In the genomic region with DNA sequence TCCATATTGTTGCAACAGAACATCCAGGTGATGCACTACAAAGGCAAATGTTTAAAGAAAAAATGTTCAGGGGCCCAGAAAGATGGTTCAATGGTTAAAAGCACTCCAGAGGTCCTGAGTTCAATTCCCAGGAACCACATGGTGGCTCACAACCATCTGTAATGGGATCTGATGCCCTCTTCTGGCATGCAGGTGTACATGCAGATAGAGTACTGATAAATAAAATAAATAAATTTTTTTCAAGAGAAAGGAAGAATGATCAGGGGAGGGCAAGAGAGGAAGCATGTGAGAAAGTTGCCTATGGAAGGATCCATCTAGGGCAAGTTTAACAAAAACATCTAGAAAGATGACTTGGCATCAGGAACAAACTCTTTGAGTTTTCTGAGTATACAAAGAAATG, we compare ENCODE assay signal across 18 mouse cellular contexts. TPM values are rescaled to one million over a fixed set of nuclear protein-coding genes. Genes with fewer than 3 reads are reported as not detected.
DNase-seq lines count a peak whose midpoint lies in the region; ATAC-seq and TF ChIP-seq lines count a peak whose summit lies in the region.
"Had no signal": no experiment of that assay in that cellular context is flagged by ENCODE, and none has a peak within 500 bp of the region (broad histone marks: within the 10 kb centered on the region; RNA-seq: fewer than 3 reads in every experiment).

No protein-coding gene starts in this region.

- H3K4me3 ChIP-seq in kidney, postnatal 0 days (replicated peaks; ENCODE audit: low read depth, low read length), result no peak overlapping the region
- H3K4me3 ChIP-seq in lung, embryonic 14.5 days (ENCODE audit: low read depth, low read length), result no peak overlapping the region
- H3K4me3 ChIP-seq: embryonic facial prominence, embryonic 13.5 days; forebrain, embryonic 12.5 days; heart, embryonic 12.5 days; hindbrain, embryonic 10.5 days had no signal

- CTCF ChIA-PET in Patski (lab: Charles Lee), result no interaction called here

- DNase-seq in kidney, postnatal 0 days (ENCODE audit: low spot score), result no peak
- no peak for DNase-seq in kidney, adult 8-10 months
- DNase-seq in lung, embryonic 14.5 days, result no peak
- no peak for DNase-seq in lung, postnatal 10 days
- DNase-seq in Patski (ENCODE audit: low read depth, low spot score), result no peak
- no peak for DNase-seq in cerebellum, adult 11 months
- DNase-seq: adrenal gland, postnatal 10 days; cerebellum, adult 18-20 months; cerebellum, adult 9-11 months; cerebellum, postnatal 36 days; gastrocnemius, postnatal 10 days; heart, adult 18-20 months had no signal

- H3K27me3 ChIP-seq in kidney, postnatal 0 days (ENCODE audit: insufficient read depth, low read length), result no peaks in the 10 kb centered on the region
- no peaks in the 10 kb centered on the region for H3K27me3 ChIP-seq in lung, embryonic 14.5 days (ENCODE audit: insufficient read depth, low read length)
- H3K27me3 ChIP-seq in Patski, result no peaks in the 10 kb centered on the region

- H3K9me3 ChIP-seq in kidney, postnatal 0 days (replicated peaks; ENCODE audit: low read length), result no peaks in the 10 kb centered on the region
- no peaks in the 10 kb centered on the region for H3K9me3 ChIP-seq in lung, embryonic 14.5 days (ENCODE audit: low read depth, low read length)
- H3K9me3 ChIP-seq: embryonic facial prominence, embryonic 13.5 days; forebrain, embryonic 12.5 days; heart, embryonic 12.5 days; hindbrain, embryonic 10.5 days had no signal

- no peaks in the 10 kb centered on the region for H3K36me3 ChIP-seq in kidney, postnatal 0 days (ENCODE audit: insufficient read depth, low read length)
- H3K36me3 ChIP-seq in lung, embryonic 14.5 days (ENCODE audit: insufficient read depth), result no peaks in the 10 kb centered on the region
- H3K36me3 ChIP-seq: embryonic facial prominence, embryonic 13.5 days; forebrain, embryonic 12.5 days; heart, embryonic 12.5 days; hindbrain, embryonic 10.5 days had no signal

- in situ Hi-C loops in Patski (cut with MboI; ENCODE audit: low pct_unique_long_range_greater_than_20kb), result no loop called here

- ATAC-seq in kidney, postnatal 0 days (replicated peaks; ENCODE audit: low FRiP score, low read depth), result no peak
- ATAC-seq in lung, embryonic 14.5 days (ENCODE audit: insufficient read depth), result no peak
- no peak for ATAC-seq in Patski
- ATAC-seq: forebrain, embryonic 16.5 days had no signal

- no peak overlapping the region for H3K4me2 ChIP-seq in kidney, postnatal 0 days (ENCODE audit: low read length)
- no peak overlapping the region for H3K4me2 ChIP-seq in lung, embryonic 14.5 days
- H3K4me2 ChIP-seq: embryonic facial prominence, embryonic 13.5 days; forebrain, embryonic 12.5 days; heart, embryonic 12.5 days; hindbrain, embryonic 14.5 days had no signal

- TF ChIP-seq CTCF in kidney, postnatal 0 days (IDR thresholded peaks at IDR 0.05; ENCODE audit: low read depth), result 0 out of 2 replicates have a peak, but pooled peaks have one; percentile 18
- peak; percentile 10; the same call in 1 of the 2 replicates for TF ChIP-seq CTCF in lung, embryonic 14.5 days (IDR thresholded peaks at IDR 0.05; ENCODE audit: low read depth)
- peak; percentile 62 for TF ChIP-seq CTCF in Patski (IDR thresholded peaks at IDR 0.05)

- POLR2A ChIA-PET in Patski (lab: Charles Lee), result no interaction called here

- no peak overlapping the region for H3K9ac ChIP-seq in kidney, postnatal 0 days (ENCODE audit: low read depth, low read length)
- no peak overlapping the region for H3K9ac ChIP-seq in lung, embryonic 14.5 days
- H3K9ac ChIP-seq: embryonic facial prominence, embryonic 13.5 days; forebrain, embryonic 12.5 days; heart, embryonic 12.5 days; hindbrain, embryonic 14.5 days had no signal

- no peak overlapping the region for H3K27ac ChIP-seq in kidney, postnatal 0 days
- no peak overlapping the region for H3K27ac ChIP-seq in lung, embryonic 14.5 days (ENCODE audit: low read depth)
- H3K27ac ChIP-seq: embryonic facial prominence, embryonic 13.5 days; forebrain, embryonic 12.5 days; hindbrain, embryonic 10.5 days; hindbrain, embryonic 14.5 days had no signal

- 0 out of 2 replicates have a peak, but pooled peaks cover 2% of the 10 kb centered on the region for H3K4me1 ChIP-seq in kidney, postnatal 0 days (replicated peaks; ENCODE audit: insufficient read depth, low read length)
- peaks cover 2% of the 10 kb centered on the region; the same call in 1 of the 2 replicates for H3K4me1 ChIP-seq in lung, embryonic 14.5 days (ENCODE audit: insufficient read depth)

RNA-seq across cellular contexts. Expression of a gene that starts 5.5 kb away (rescaled TPM):
- polyA plus RNA-seq in kidney, postnatal 0 days (2015; fragmentation: Nextera tagmentation; extraction: Ambion mirVana), result 142 and 156 TPM in 2 replicates
- 202 and 209 TPM in 2 replicates for polyA plus RNA-seq in lung, embryonic 14.5 days (2014; fragmentation: Nextera tagmentation; extraction: Ambion mirVana)
- 132 TPM for polyA plus RNA-seq in Patski (2021)

RNA-seq across cellular contexts. Expression of a gene that starts 12.1 kb away (rescaled TPM):
- 8.6 and 9.2 TPM in 2 replicates for polyA plus RNA-seq in kidney, postnatal 0 days (2015; fragmentation: Nextera tagmentation; extraction: Ambion mirVana)
- 18.0 and 18.5 TPM in 2 replicates for polyA plus RNA-seq in lung, embryonic 14.5 days (2014; fragmentation: Nextera tagmentation; extraction: Ambion mirVana)
- 11.8 TPM for polyA plus RNA-seq in Patski (2021)

RNA-seq across cellular contexts. Expression of a gene that starts 59.5 kb away (rescaled TPM):
- 146 and 169 TPM in 2 replicates for polyA plus RNA-seq in kidney, postnatal 0 days (2015; fragmentation: Nextera tagmentation; extraction: Ambion mirVana)
- polyA plus RNA-seq in lung, embryonic 14.5 days (2014; fragmentation: Nextera tagmentation; extraction: Ambion mirVana), result 10.0 and 11.5 TPM in 2 replicates
- 92.7 TPM for polyA plus RNA-seq in Patski (2021)

Comparison
In these comparisons a context has a peak if more than half of its experiments do, and no peak if none do; other contexts are left out.
1. CTCF ChIP-seq: peak in every context shown above with its lines; median percentile 62 in Patski; 18 in kidney, postnatal 0 days; 10 in lung, embryonic 14.5 days.